Mouse (Mus musculus): ENCODE measurements at regions not wholly inside any gene's neighbourhood (a gene's known extent, or its start where the extent isn't known, plus 50 kb on each side); places are given as distances from the start of the nearest gene placed in this dataset.

DNA sequence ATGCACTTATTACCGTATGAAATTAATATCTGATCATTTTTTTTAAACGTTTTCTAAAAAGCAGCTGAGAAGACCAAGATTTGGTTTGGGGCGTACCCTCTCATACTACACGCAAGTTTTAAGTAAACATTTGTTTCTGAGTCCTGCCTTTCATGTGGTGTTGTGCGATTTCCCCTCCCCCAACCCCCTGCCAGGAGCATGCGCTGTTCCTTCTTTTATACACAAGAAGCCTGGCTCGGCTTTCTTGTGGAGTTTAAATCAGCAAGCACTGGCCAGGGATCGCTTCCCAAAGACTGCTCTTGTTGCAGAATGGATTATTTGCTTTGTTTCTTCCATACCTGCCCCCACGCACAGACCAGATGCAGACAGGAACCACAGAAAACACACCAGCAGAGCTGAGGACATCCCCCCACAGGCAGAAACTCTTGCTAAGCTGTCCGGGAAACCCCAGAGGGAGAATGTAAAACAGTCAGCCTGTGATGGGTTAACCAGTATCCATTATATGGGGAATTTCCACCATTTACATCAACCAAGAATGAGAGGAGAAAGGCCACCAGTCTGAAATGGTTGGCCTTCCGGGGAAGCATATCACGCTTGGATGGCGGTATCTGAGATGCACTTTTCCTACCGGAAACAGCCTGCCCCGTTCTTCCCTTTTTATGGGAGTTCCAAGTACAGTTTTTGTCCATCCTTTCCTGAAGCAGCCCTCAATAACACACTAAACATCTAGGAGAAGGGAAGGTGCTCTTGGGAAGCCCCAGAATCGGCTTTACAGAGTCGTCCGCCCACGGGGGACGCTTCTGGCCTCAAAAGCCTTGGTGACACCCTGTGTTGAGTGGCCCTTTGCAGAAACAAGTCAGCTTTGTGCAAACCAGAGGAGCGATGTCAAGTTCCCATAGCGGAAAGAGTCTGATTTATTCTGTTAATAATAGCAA lies 91.3 kb downstream of the Tomm20 start:
- no peak for DNase-seq

GRCm38 (mm10) chr8:126852663-126853390 lies 92.8 kb downstream of the Tomm20 start:
- no peak for DNase-seq

GRCm38 (mm10) chr8:126852184-126852583 lies 93.5 kb downstream of the Tomm20 start:
- no peak for DNase-seq

- DNase-seq: no peak
Observed at GRCm38 (mm10) chr8:126851780-126852179, 93.9 kb downstream of the Tomm20 start.

- DNase-seq: no peak
Observed at GRCm38 (mm10) chr8:126850189-126850535, 95.5 kb downstream of the Tomm20 start.

GRCm38 (mm10) chr8:126849411-126850188 lies 96.0 kb downstream of the Tomm20 start:
- no peak for DNase-seq

DNA sequence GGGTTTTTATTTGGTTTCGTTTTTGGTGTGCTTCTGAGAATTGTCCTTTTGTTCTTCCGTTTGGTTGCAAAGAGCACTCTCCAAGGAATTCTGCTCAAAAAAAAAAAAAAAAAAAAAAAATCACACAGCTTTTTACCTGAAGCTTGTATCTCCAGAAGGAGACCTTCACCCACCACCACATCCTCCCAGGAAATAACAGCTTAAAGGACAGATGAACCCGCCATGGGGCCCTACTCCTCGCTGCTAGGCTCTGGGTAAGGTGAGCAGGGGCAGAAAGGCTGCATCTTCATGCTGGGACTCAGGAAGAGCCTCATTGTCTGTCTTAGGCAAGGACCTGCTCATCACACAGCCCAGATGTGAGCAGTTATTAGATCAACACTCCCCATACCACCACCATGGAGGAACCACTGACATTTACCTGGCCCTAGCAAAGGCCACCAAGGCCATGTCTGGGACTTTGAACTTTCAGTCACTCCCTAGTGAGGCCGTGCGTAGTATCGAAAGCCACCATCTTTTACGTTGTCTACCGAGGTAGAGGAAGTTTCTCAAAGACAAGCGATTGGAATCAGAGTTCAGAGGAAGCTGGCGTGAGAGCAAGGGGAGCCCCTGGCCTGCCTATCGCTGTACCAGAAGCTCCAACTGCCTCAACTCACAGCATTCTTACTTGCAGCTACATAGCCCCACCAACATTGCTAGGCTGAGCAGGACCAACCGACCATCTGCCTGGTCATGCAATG lies 97.1 kb downstream of the Tomm20 start:
- no peak for DNase-seq

DNA sequence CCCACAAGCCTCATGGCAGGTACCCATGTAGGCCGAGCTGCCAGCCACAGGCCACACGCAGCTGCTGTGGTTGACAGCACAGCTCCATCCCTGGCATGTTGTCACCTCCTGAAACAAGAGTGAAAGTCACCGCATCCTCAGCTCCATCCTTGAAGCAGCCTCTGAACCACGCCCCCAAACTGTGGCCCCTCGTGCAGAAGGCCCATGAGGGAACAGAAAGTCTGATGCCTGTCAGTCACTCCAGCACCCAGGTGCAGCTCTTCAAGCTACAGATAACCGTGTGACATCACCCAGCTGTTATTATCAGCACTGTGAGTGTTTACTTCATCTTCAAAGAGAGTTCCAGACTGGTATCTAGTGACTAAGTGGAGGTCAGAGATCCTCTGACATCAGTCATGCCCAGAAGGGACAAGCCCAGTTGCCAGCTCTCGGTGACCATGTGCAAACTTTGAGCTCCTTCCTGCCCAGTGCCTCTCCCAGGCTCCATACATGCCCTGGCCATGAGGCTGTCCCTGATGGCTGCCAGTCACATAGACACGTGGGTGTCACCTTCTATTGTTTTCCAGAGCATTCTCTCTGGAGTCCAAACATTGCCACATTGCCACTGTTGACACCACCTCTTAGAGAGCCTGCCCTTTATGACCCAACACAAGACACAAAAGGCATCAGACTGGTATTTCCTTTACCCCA lies 97.8 kb downstream of the Tomm20 start:
- DNase-seq: no peak

- no peak for DNase-seq
Observed at GRCm38 (mm10) chr8:126846188-126846565, 99.5 kb downstream of the Tomm20 start.

- DNase-seq: no peak
Observed at GRCm38 (mm10) chr8:126845530-126846187, 100.0 kb downstream of the Tomm20 start.

- no peak for DNase-seq
Observed at GRCm38 (mm10) chr8:126844627-126845026, 101.0 kb downstream of the Tomm20 start.

DNA sequence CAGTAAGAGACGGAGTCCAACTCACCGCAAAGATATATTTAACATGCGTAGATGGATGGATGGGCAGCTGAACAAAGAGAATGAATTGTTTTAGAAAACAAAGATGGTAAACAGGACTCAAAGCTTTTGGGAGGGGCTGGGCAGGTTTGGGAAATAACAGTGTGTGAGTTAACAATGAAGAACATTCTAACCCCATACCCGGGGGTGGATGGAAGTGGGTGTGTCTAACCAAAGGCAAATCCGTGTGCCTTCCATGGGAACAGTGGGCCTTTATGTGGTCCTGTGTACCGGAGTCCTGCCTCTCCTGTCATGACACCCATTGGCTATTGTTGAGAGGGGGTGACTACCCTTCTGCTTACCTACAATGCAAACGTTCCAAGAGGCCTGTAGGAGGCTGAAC lies 104.5 kb downstream of the Tomm20 start:
- no peak for DNase-seq

GRCm38 (mm10) chr8:126839712-126840355 lies 105.8 kb downstream of the Tomm20 start:
- peak; percentile 75 to 80 for DNase-seq

DNA sequence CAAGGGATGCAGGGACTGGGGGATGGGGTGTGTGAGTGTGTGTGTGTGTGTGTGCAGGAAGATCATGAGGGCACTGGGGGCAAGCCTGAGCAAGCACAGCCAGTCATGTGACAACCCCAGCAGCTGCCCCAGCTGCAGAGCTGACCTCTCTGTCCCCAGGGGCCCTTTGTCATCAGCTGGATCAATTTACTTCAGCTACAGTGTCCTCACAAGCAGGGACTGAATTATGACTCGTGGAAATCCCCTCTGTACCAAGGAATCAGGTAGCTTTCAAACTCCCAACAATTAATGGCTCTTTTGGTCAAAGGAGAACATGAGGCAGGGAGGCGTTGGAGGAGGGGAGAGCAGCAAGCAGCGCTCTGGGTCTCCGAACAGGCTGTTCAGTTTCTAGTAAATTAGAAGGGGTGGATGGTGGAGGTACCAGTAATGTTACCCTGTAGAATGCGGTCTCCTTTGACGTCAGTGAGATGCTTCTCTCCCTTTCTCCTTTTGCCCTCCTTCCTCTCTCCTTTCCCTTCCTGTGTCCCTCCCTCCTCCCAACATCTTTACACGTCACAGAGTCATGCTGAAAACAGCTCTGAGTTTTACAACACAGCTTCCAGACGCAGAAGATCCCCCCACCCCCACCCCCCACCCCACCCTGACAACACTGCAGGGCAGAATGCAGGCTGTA lies 106.5 kb downstream of the Tomm20 start:
- DNase-seq: peak in 1 of 2 experiments; percentile 37

- DNase-seq: no peak
Observed at GRCm38 (mm10) chr8:126838228-126838627, 107.4 kb downstream of the Tomm20 start.

DNA sequence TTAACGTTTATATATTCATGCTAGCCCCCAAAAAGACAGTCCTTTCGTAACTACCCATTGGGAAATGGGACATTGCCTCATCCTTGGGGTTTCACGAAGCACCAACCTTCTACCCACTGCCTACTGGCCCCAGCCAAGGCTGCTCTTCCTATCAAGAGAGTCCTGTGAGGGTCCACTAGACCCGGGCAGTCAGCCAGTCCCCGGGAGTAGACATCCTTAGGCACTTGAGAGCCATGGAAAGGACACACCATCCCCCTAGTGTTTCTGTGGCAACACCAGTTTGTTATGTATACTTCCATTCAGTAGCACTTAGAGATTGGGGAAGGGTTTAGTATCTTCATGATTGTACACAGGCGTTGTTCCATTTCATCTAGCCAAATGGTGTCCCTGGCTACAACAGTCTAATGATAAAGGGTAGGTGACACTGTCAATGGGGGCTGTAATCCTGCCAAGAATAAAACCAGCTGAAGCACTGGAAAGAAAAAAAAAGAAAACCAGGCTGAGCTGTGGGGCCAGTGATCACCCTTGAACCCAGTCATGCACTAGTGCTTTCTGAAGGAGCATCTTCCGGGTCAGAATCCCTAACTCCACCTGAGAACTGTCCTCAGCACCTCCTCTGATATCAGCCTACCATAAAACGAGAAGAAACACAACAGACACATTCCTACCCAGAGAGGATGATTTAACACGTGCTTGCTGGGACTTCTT lies 108.2 kb downstream of the Tomm20 start:
- no peak for DNase-seq

GRCm38 (mm10) chr8:126835554-126835953 lies 110.1 kb downstream of the Tomm20 start:
- DNase-seq: no peak

- DNase-seq: no peak
Observed at GRCm38 (mm10) chr8:126833471-126834453, 111.9 kb downstream of the Tomm20 start.

All from cerebellum, postnatal 25 days (tissue).